Mouse (Mus musculus) embryonic fibroblast, embryonic 13.5 days (primary cell): ENCODE data around the gene Trpc7.

Source experiments
- CTCF ChIP-seq: IDR thresholded peaks from 2 replicates; pipeline ENCODE4 v1.5.1; 2011; ENCODE audit warnings: mild to moderate bottlenecking, control low read depth, low read length, moderate library complexity, borderline replicate concordance; ENCODE audit not compliant: insufficient read depth
- POLR2A ChIP-seq: IDR thresholded peaks from 2 replicates; pipeline ENCODE4 v1.6.1; 2011; ENCODE audit warnings: low read depth, mild to moderate bottlenecking, control low read depth, low read length, moderate library complexity

DNA sequence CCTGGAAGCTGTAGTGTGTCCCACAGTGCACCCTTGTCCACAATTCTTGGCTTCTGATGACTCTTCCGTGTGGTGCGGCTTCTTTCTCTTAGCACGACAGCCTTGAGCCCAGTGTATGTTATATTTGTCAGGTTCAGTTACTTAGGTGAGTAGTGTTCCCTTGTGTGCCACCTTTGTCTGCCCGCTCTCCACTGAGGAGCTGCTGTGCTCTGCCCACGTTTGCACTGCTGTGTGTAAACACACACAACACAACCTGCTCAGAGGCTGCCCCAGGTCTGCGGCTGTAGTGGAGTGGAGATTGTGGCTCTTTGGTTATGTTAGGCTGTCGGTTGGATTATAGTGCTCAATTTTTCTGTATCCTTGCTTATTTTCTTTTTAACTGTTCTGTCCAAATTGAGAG lies 166.7 kb downstream of the Trpc7 start:
- TF ChIP-seq POLR2A (no peak), CTCF (no peak)
